8 mouse cellular contexts compared by ENCODE assay signal in genomic region chr7:45708221-45708761, GRCm38 (mm10). TPM values are rescaled to one million over a fixed set of nuclear protein-coding genes. Genes with fewer than 3 reads are reported as not detected.
DNase-seq lines count a peak whose midpoint lies in the region; ATAC-seq and TF ChIP-seq lines count a peak whose summit lies in the region.

No protein-coding gene starts in this region.

- no peak for TF ChIP-seq EP300 in lung, postnatal 0 days (IDR thresholded peaks at IDR 0.05)

- intact Hi-C loops in left cerebral cortex, postnatal 4 days (cut with DNase I): no loop called here

- ATAC-seq in lung, postnatal 0 days: no peak
- ATAC-seq in limb, embryonic 13.5 days (ENCODE audit: low FRiP score, low read depth): no peak
- ATAC-seq in stomach, embryonic 14.5 days (ENCODE audit: insufficient number of reproducible peaks, insufficient read depth, low FRiP score, low read depth): no peak
- no peak for ATAC-seq in megakaryocyte progenitor cell, adult 5-6 weeks (replicated peaks; ENCODE audit: poor library complexity)

- DNase-seq in lung, postnatal 0 days (ENCODE audit: low spot score): peak; percentile 34
- no peak for DNase-seq in lung, postnatal 36 days
- DNase-seq in forebrain, embryonic 10.5 days (ENCODE audit: extremely low spot score, low spot score): peak; percentile 40
- DNase-seq in hindbrain, embryonic 10.5 days (ENCODE audit: low spot score): no peak
- no peak for DNase-seq in left cerebral cortex, postnatal 4 days

- TF ChIP-seq CTCF in lung, postnatal 0 days (IDR thresholded peaks at IDR 0.05): no peak

- H3K27ac ChIP-seq in lung, postnatal 0 days (ENCODE audit: low read length): peak overlapping the region; percentile 85; the same call in 1 of the 2 replicates
- peak overlapping the region; percentile 90 for H3K27ac ChIP-seq in forebrain, embryonic 10.5 days
- H3K27ac ChIP-seq in hindbrain, embryonic 10.5 days: peak overlapping the region; percentile 91
- peak overlapping the region; percentile 93 for H3K27ac ChIP-seq in limb, embryonic 13.5 days
- H3K27ac ChIP-seq in stomach, embryonic 14.5 days (ENCODE audit: low read length): peak overlapping the region; percentile 74; the same call in 1 of the 2 replicates

- no peaks in the 10 kb centered on the region for H3K9me3 ChIP-seq in lung, postnatal 0 days (ENCODE audit: low read length)
- no peaks in the 10 kb centered on the region for H3K9me3 ChIP-seq in forebrain, embryonic 10.5 days
- no peaks in the 10 kb centered on the region for H3K9me3 ChIP-seq in hindbrain, embryonic 10.5 days
- no peaks in the 10 kb centered on the region for H3K9me3 ChIP-seq in limb, embryonic 13.5 days
- no peaks in the 10 kb centered on the region for H3K9me3 ChIP-seq in stomach, embryonic 14.5 days (ENCODE audit: control insufficient read depth, low read depth, low read length)

- H3K4me1 ChIP-seq in lung, postnatal 0 days (ENCODE audit: insufficient read depth, low read depth, low read length): peaks cover 33% of the 10 kb centered on the region
- H3K4me1 ChIP-seq in forebrain, embryonic 10.5 days: peaks cover 72% of the 10 kb centered on the region
- peaks cover 73% of the 10 kb centered on the region for H3K4me1 ChIP-seq in hindbrain, embryonic 10.5 days (replicated peaks)
- H3K4me1 ChIP-seq in limb, embryonic 13.5 days: peaks cover 57% of the 10 kb centered on the region
- peaks cover 24% of the 10 kb centered on the region for H3K4me1 ChIP-seq in stomach, embryonic 14.5 days (ENCODE audit: control insufficient read depth, insufficient read depth, low read length)

- H3K36me3 ChIP-seq in lung, postnatal 0 days (ENCODE audit: insufficient read depth, low read length): peaks cover 15% of the 10 kb centered on the region
- peaks cover 39% of the 10 kb centered on the region for H3K36me3 ChIP-seq in forebrain, embryonic 10.5 days (replicated peaks)
- H3K36me3 ChIP-seq in hindbrain, embryonic 10.5 days: peaks cover 38% of the 10 kb centered on the region
- peaks cover 41% of the 10 kb centered on the region for H3K36me3 ChIP-seq in limb, embryonic 13.5 days
- H3K36me3 ChIP-seq in stomach, embryonic 14.5 days (ENCODE audit: control insufficient read depth, insufficient read depth, low read length): peaks cover 36% of the 10 kb centered on the region

- H3K27me3 ChIP-seq in lung, postnatal 0 days (replicated peaks; ENCODE audit: insufficient read depth, low read length): no peaks in the 10 kb centered on the region
- H3K27me3 ChIP-seq in forebrain, embryonic 10.5 days (ENCODE audit: poor library complexity, severe bottlenecking): no peaks in the 10 kb centered on the region
- H3K27me3 ChIP-seq in hindbrain, embryonic 10.5 days (ENCODE audit: insufficient read depth, poor library complexity, severe bottlenecking): no peaks in the 10 kb centered on the region
- no peaks in the 10 kb centered on the region for H3K27me3 ChIP-seq in limb, embryonic 13.5 days
- no peaks in the 10 kb centered on the region for H3K27me3 ChIP-seq in stomach, embryonic 14.5 days (ENCODE audit: control insufficient read depth, insufficient read depth, low read length)

- H3K4me3 ChIP-seq in lung, postnatal 0 days (ENCODE audit: low read depth, low read length): no peak overlapping the region
- H3K4me3 ChIP-seq in forebrain, embryonic 10.5 days: peak overlapping the region; percentile 82
- H3K4me3 ChIP-seq in hindbrain, embryonic 10.5 days: peak overlapping the region; percentile 79
- peak overlapping the region; percentile 73 for H3K4me3 ChIP-seq in limb, embryonic 13.5 days
- H3K4me3 ChIP-seq in stomach, embryonic 14.5 days (ENCODE audit: low read depth, low read length): 0 out of 2 replicates have a peak overlapping the region, but pooled peaks have one; percentile 74

- no peak overlapping the region for H3K9ac ChIP-seq in lung, postnatal 0 days (replicated peaks; ENCODE audit: low read depth)
- peak overlapping the region; percentile 87 for H3K9ac ChIP-seq in limb, embryonic 13.5 days
- H3K9ac ChIP-seq in stomach, embryonic 14.5 days (replicated peaks; ENCODE audit: low read depth, low read length): 0 out of 2 replicates have a peak overlapping the region, but pooled peaks have one; percentile 6

- H3K4me2 ChIP-seq in lung, postnatal 0 days (replicated peaks; ENCODE audit: low read depth, low read length): peak overlapping the region; percentile 95
- peak overlapping the region; percentile 99 for H3K4me2 ChIP-seq in limb, embryonic 13.5 days (replicated peaks)
- peak overlapping the region; percentile 96 for H3K4me2 ChIP-seq in stomach, embryonic 14.5 days (replicated peaks; ENCODE audit: low read depth, low read length)

- WGBS in lung, postnatal 0 days: 28% methylated on average over 13 of the region's 13 CpGs
- 53% methylated on average over 13 of the region's 13 CpGs for WGBS in forebrain, embryonic 10.5 days
- WGBS in hindbrain, embryonic 10.5 days: 48% methylated on average over 13 of the region's 13 CpGs
- 32% methylated on average over 13 of the region's 13 CpGs for WGBS in limb, embryonic 13.5 days
- 35% methylated on average over 13 of the region's 13 CpGs for WGBS in stomach, embryonic 14.5 days

RNA-seq across cellular contexts. Expression of gene Dbp, which starts 3.4 kb away (rescaled TPM):
- polyA plus RNA-seq in lung, postnatal 0 days (2015; fragmentation: Nextera tagmentation; extraction: Ambion mirVana): 6.8 and 9.4 TPM in 2 replicates
- 2.6 and 2.7 TPM in 2 replicates for polyA plus RNA-seq in forebrain, embryonic 10.5 days (2016; fragmentation: Nextera tagmentation; extraction: Ambion mirVana)
- polyA plus RNA-seq in hindbrain, embryonic 10.5 days (2016; fragmentation: Nextera tagmentation; extraction: Ambion mirVana): 3.0 and 3.4 TPM in 2 replicates
- 4.5 and 6.2 TPM in 2 replicates for polyA plus RNA-seq in limb, embryonic 13.5 days (2015; fragmentation: Nextera tagmentation; extraction: Ambion mirVana)
- 6.4 and 6.7 TPM in 2 replicates for polyA plus RNA-seq in stomach, embryonic 14.5 days (2014; fragmentation: Nextera tagmentation; extraction: Ambion mirVana)
- 10 to 100 TPM; 19.1 to 22.2 TPM for total RNA-seq in left cerebral cortex, postnatal 4 days (2021)
- 3.6 and 5.6 TPM in 2 replicates for total RNA-seq in megakaryocyte progenitor cell, adult 5-6 weeks (2015)
- 6.2 and 7.2 TPM in 2 replicates for total RNA-seq in megakaryocyte progenitor cell, adult 5-6 weeks (2017)

RNA-seq across cellular contexts. Expression of gene Rpl18, which starts 7.0 kb away (rescaled TPM):
- 720 and 782 TPM in 2 replicates for polyA plus RNA-seq in lung, postnatal 0 days (2015; fragmentation: Nextera tagmentation; extraction: Ambion mirVana)
- polyA plus RNA-seq in forebrain, embryonic 10.5 days (2016; fragmentation: Nextera tagmentation; extraction: Ambion mirVana): 1,181 and 1,186 TPM in 2 replicates
- 1,010 and 1,126 TPM in 2 replicates for polyA plus RNA-seq in hindbrain, embryonic 10.5 days (2016; fragmentation: Nextera tagmentation; extraction: Ambion mirVana)
- polyA plus RNA-seq in limb, embryonic 13.5 days (2015; fragmentation: Nextera tagmentation; extraction: Ambion mirVana): 1,016 and 1,039 TPM in 2 replicates
- polyA plus RNA-seq in stomach, embryonic 14.5 days (2014; fragmentation: Nextera tagmentation; extraction: Ambion mirVana): 1,227 and 1,272 TPM in 2 replicates
- 100 to 1,000 TPM; 640 to 672 TPM for total RNA-seq in left cerebral cortex, postnatal 4 days (2021)
- 1,825 and 1,988 TPM in 2 replicates for total RNA-seq in megakaryocyte progenitor cell, adult 5-6 weeks (2015)
- total RNA-seq in megakaryocyte progenitor cell, adult 5-6 weeks (2017): 1,777 and 2,306 TPM in 2 replicates

RNA-seq across cellular contexts. Expression of gene Car11, which starts 8.6 kb away (rescaled TPM):
- 1.5 and 2.4 TPM in 2 replicates for polyA plus RNA-seq in lung, postnatal 0 days (2015; fragmentation: Nextera tagmentation; extraction: Ambion mirVana)
- 2.5 and 3.2 TPM in 2 replicates for polyA plus RNA-seq in forebrain, embryonic 10.5 days (2016; fragmentation: Nextera tagmentation; extraction: Ambion mirVana)
- polyA plus RNA-seq in hindbrain, embryonic 10.5 days (2016; fragmentation: Nextera tagmentation; extraction: Ambion mirVana): 8.3 and 13.0 TPM in 2 replicates
- 12.2 and 12.5 TPM in 2 replicates for polyA plus RNA-seq in limb, embryonic 13.5 days (2015; fragmentation: Nextera tagmentation; extraction: Ambion mirVana)
- 10.4 and 11.4 TPM in 2 replicates for polyA plus RNA-seq in stomach, embryonic 14.5 days (2014; fragmentation: Nextera tagmentation; extraction: Ambion mirVana)
- 100 to 1,000 TPM; 136 to 144 TPM for total RNA-seq in left cerebral cortex, postnatal 4 days (2021)
- not detected in 2 replicates for total RNA-seq in megakaryocyte progenitor cell, adult 5-6 weeks (2015)
- not detected in 2 replicates for total RNA-seq in megakaryocyte progenitor cell, adult 5-6 weeks (2017)

RNA-seq across cellular contexts. Expression of gene Sphk2, which starts 9.5 kb away (rescaled TPM):
- polyA plus RNA-seq in lung, postnatal 0 days (2015; fragmentation: Nextera tagmentation; extraction: Ambion mirVana): 17.9 and 18.2 TPM in 2 replicates
- polyA plus RNA-seq in forebrain, embryonic 10.5 days (2016; fragmentation: Nextera tagmentation; extraction: Ambion mirVana): 34.0 and 36.6 TPM in 2 replicates
- polyA plus RNA-seq in hindbrain, embryonic 10.5 days (2016; fragmentation: Nextera tagmentation; extraction: Ambion mirVana): 33.6 and 35.5 TPM in 2 replicates
- 33.4 and 36.0 TPM in 2 replicates for polyA plus RNA-seq in limb, embryonic 13.5 days (2015; fragmentation: Nextera tagmentation; extraction: Ambion mirVana)
- 24.4 TPM in 2 replicates for polyA plus RNA-seq in stomach, embryonic 14.5 days (2014; fragmentation: Nextera tagmentation; extraction: Ambion mirVana)
- 10 to 100 TPM; 23.6 to 24.6 TPM for total RNA-seq in left cerebral cortex, postnatal 4 days (2021)
- 10.6 and 14.5 TPM in 2 replicates for total RNA-seq in megakaryocyte progenitor cell, adult 5-6 weeks (2015)
- 9.8 and 10.2 TPM in 2 replicates for total RNA-seq in megakaryocyte progenitor cell, adult 5-6 weeks (2017)

RNA-seq across cellular contexts. Expression of gene Fam83e, which starts 12.7 kb away (rescaled TPM):
- polyA plus RNA-seq in lung, postnatal 0 days (2015; fragmentation: Nextera tagmentation; extraction: Ambion mirVana): 1.7 and 2.3 TPM in 2 replicates
- 2.6 and 3.3 TPM in 2 replicates for polyA plus RNA-seq in forebrain, embryonic 10.5 days (2016; fragmentation: Nextera tagmentation; extraction: Ambion mirVana)
- 1.6 and 1.8 TPM in 2 replicates for polyA plus RNA-seq in hindbrain, embryonic 10.5 days (2016; fragmentation: Nextera tagmentation; extraction: Ambion mirVana)
- 0.61 and 1.0 TPM in 2 replicates for polyA plus RNA-seq in limb, embryonic 13.5 days (2015; fragmentation: Nextera tagmentation; extraction: Ambion mirVana)
- polyA plus RNA-seq in stomach, embryonic 14.5 days (2014; fragmentation: Nextera tagmentation; extraction: Ambion mirVana): 3.1 and 4.1 TPM in 2 replicates
- 1 to 10 TPM in 1 of 2 experiments, under 1 TPM in 1; 0.62 to 1.1 TPM for total RNA-seq in left cerebral cortex, postnatal 4 days (2021)
- 0.54 and 0.78 TPM in 2 replicates for total RNA-seq in megakaryocyte progenitor cell, adult 5-6 weeks (2015)
- 0.37 and 0.51 TPM in 2 replicates for total RNA-seq in megakaryocyte progenitor cell, adult 5-6 weeks (2017)

Comparison
In these comparisons a context has a peak if more than half of its experiments do, and no peak if none do; other contexts are left out.
1. DNase-seq: peak in lung, postnatal 0 days (single experiment) and forebrain, embryonic 10.5 days (single experiment); none in lung, postnatal 36 days (single experiment), hindbrain, embryonic 10.5 days (single experiment) and left cerebral cortex, postnatal 4 days (single experiment).
2. Peak in every context shown above with its lines, with median percentiles within 50 percentile points of each other: H3K27ac ChIP-seq and H3K4me2 ChIP-seq.